Mouse (Mus musculus) erythroid progenitor cell, adult 5-6 weeks (primary cell): ENCODE results near the gene Xrcc6. TPM values are rescaled to one million over a fixed set of nuclear protein-coding genes. Genes with fewer than 3 reads are reported as not detected.
A peak's percentile ranks its signal among the peaks of the same experiment; 100 is the strongest.
"Not testable (repeated sequence)": the region's sequence is repeated elsewhere in the genome, so short reads cannot be mapped to it uniquely, and the experiment has no call there.

Experiments
- ATAC-seq: replicated peaks from 2 replicates; pipeline ENCODE4 v1.8.0; 2016; ENCODE audit warnings: moderate number of reproducible peaks, mild to moderate bottlenecking, moderate TSS enrichment, inconsistent platforms; ENCODE audit not compliant: poor library complexity, low FRiP score, severe bottlenecking
- total RNA-seq, 2 experiments: library from RNA; stranded (forward) in 1 of 2; stranded (reverse) in 1 of 2; fragments of 150-400 nt in 1 of 2; fragments of 186-747, 209-891 nt in 1 of 2; gene quantifications; 2 replicates each; pipeline versions ENCODE4 v1.2.3 to v1.2.4; 2015 to 2017; ENCODE audit warnings: low replicate concordance in 2 of 2

The Xrcc6 gene
- total RNA-seq, 2 experiments from 2014 or later, result 89.3 to 112 TPM

GRCm38 (mm10) chr15:81964980-81965545 is 22.6 kb upstream of the Xrcc6 start:
- ATAC-seq, result no peak

- no peak for ATAC-seq
Observed at GRCm38 (mm10) chr15:81966062-81966829, 21.4 kb upstream of the Xrcc6 start.

GRCm38 (mm10) chr15:81967821-81968220 is 19.8 kb upstream of the Xrcc6 start:
- no peak for ATAC-seq

DNA sequence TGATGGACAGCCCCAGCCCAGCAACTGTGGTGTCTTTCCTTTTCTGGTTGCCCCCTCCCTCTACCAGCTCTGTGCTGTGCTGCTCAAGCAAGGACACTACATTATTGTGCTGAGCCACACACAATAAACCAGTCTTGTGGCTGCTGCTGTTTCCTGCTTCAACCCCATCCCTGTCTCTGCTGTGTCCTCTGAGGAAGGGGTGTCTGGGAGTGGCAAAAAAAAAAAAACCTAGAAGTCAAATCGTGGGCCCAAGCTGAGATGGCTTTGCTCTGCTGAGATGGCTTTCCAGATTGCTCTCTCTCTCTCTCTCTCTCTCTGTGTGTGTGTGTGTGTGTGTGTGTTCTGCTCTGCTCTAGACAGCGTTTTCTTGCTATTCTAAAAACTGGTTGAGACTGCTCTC is 19.2 kb upstream of the Xrcc6 start:
- ATAC-seq, result no peak

DNA sequence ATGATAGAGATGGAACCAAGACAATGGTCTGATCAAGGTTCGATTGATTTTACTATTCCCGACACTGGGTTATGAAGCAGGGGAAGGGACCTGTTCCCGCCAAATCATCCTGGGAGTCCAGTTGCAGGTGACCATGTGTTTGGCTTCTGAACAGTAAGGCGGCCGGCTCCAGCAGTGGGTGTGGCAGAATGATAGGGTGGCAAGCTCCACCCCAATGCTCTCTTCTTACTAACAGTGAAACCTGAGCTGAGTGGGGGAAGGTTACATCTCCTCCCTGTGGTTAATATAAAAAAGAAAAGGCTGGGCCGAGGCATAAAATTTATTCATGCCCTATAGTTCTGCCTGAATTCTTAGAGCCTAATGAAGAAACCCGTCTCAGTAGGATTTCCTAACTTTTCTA is 18.5 kb upstream of the Xrcc6 start:
- ATAC-seq, result peak; percentile 100

GRCm38 (mm10) chr15:81969635-81970034 is 18.0 kb upstream of the Xrcc6 start:
- ATAC-seq, result not testable (repeated sequence)

DNA sequence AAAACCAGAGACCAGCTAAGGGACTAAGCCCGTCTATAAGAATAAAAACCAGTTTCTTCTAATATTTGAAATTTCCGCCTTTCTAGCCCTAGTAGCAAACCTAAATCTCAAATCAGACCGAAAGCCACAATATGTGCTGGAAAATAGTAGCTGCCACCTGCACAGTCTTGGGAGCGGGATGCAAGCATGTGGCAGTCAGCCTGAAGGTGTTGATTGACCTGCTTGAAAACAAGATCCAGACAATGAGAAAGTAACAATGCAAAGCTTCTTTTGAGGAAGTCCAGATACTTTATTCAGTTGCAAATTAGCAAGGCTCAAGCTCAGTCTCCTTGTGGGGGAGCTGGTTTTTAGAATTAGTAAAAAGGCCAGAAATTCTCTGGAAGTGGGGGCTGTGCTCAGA is 17.1 kb upstream of the Xrcc6 start:
- not testable (repeated sequence) for ATAC-seq

DNA sequence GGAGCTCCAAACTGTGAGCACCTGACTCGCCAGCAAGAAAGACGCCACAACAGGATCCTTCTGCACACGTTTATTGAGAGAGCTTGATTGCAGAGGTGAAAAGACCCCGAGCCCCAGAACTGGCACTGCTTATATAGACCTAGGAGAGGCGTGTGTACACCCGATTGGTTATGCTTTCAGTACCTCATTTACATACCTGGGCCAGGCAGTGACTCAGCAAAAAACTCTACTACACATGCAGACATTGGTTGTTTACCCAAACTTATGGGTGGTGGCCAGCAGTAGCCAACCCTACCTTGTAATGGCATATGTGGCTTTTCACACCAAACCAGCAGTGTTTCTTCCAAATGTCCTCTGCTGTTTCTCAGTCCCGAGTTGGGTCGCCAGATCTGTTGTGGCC is 12.5 kb upstream of the Xrcc6 start:
- ATAC-seq, result not testable (repeated sequence)

- no peak for ATAC-seq
Observed at GRCm38 (mm10) chr15:81980321-81980720, 7.3 kb upstream of the Xrcc6 start, which contains the start of gene 1700029P11Rik. Gene 1700029P11Rik (plus strand): TSS chr15:81980540.

DNA sequence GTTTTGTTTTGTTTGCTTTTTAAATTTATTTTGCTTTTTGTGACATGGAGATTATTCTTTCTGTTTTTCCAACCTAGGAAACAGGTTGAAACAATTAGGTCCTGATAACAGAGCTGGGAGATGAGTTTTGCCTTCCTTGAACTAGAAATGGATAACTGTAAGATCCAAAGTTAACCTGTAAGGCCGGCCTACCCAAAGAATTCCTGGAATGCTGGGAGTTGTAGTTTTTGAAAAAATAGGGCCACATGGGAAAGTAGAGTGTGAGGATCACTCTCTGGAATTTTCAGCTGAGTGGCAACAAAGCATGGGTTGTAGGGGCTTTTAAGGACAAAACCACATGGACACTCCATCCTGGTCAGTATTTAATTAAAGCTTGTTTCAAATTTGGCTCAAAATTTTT is 5.5 kb upstream of the Xrcc6 start:
- ATAC-seq, result no peak

- no peak for ATAC-seq
Observed at GRCm38 (mm10) chr15:81985267-81986161, 2.1 kb upstream of the Xrcc6 start.

DNA sequence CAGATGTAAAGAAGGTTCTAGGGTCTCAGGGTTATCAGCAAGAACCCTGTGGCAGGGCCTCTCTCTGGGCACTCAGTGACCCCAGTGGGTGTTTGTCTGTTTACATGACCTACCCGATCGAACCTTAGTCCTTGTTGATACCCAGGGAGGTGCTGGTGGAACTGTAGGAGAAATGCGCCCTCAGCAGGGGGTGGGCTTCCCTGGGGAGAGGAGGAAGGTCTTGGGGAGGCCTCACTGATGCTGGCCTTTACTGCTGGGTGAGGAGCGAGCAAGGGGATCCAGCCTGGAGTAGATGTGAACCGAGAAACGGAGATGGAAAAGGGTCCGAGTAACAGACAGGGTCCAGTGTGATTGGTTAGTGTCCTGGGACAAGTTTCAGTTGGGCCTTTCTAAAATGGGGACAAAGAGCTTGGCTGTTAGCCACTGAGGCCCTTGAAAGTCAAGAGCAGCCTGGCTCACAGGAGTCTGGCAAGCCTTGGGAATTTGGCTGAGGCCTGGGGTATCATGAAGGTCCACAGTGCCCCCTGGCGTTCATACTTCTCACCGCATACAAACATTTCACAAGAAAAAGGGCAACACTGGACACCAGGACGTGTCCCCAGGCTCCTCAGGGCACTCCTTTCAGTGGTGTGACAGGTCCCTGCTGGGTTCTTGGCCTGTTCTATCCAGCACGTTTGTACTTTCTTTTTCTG is 1.9 kb downstream of the Xrcc6 start:
- peak; percentile 83 for ATAC-seq

- peak; percentile 93 for ATAC-seq
Observed at GRCm38 (mm10) chr15:81990549-81990948, 2.9 kb downstream of the Xrcc6 start.

- no peak for ATAC-seq
Observed at GRCm38 (mm10) chr15:81993992-81994391, 6.4 kb downstream of the Xrcc6 start.

DNA sequence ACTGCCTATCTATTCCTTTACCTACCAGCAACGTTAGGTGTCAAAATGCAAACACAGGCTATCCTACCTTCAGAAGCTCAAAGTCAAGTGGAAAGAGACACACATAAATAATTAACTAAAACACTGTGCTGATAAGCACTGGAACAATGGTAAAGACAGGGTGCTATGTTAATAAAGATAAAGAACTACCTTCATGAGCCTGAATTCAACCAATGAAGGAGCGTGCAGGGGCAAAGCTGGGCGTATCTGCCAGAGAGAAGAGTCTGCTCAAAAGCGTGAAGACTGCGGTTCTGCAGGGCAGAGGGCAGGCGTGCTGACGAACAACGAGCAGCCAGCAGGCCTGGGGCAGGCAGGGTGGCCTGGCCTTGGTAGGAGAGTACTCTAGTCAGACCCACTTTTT is 16.6 kb downstream of the Xrcc6 start:
- ATAC-seq, result no peak

GRCm38 (mm10) chr15:82011947-82012346 is 24.3 kb downstream of the Xrcc6 start:
- ATAC-seq, result no peak

DNA sequence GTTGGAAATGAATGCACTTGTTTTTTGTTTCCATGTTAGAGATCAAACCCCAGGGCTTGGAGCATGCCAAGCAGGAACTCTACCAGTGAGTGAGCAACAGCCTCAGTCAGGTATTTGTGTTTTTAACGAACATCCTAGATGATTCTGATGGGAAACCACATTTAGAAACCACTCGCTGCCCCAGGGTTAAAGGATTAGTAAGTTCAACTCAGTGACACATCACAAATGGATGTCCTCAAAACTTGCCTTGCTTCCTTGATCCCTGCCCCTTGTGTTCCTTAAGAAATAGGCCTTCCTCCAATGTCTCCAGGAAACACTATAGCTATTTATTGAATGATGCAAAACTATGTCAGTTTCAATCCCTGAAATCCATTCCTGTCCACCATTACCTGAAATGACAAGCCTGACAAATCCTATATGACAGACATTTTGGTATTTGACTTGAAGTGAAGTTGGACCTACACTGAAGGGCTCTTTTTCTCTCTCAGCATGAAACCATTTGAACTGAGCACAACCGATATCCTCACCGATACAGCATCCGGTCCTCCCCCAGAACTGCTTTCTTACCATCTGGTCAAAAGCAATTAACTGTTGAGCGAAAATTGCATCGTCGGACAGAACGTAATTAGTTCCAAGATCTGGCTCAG is 27.2 kb downstream of the Xrcc6 start:
- no peak for ATAC-seq

GRCm38 (mm10) chr15:82015392-82016100 is 27.9 kb downstream of the Xrcc6 start:
- ATAC-seq, result peak; percentile 35
